Mouse (Mus musculus) CD8-positive naive resting alpha-beta T cell, adult 2 months (primary cell): ENCODE results near the gene Arhgef6.

Source experiments
- DNase-seq, 2 experiments: peaks; one replicate each; pipeline ENCODE4 v3.0.0; 2022; ENCODE audit warnings: low read depth in 2 of 2, low spot score in 2 of 2

Arhgef6 gene

GRCm38 (mm10) chrX:57304784-57305287 lies 33.7 kb downstream of the Arhgef6 start:
- peak; percentile 39 to 48 for DNase-seq

GRCm38 (mm10) chrX:57303188-57303878 lies 35.2 kb downstream of the Arhgef6 start:
- no peak for DNase-seq

GRCm38 (mm10) chrX:57298946-57299345 lies 39.6 kb downstream of the Arhgef6 start:
- no peak for DNase-seq

- DNase-seq: no peak
These were observed 50.1 kb downstream of the Arhgef6 start for GRCm38 (mm10) chrX:57288458-57288857.

- no peak for DNase-seq
These were observed 52.2 kb downstream of the Arhgef6 start for GRCm38 (mm10) chrX:57286281-57286680.

- DNase-seq: no peak
These were observed 56.3 kb downstream of the Arhgef6 start for GRCm38 (mm10) chrX:57282184-57282583.

- DNase-seq: no peak
These were observed 60.8 kb downstream of the Arhgef6 start for GRCm38 (mm10) chrX:57277560-57278335.

GRCm38 (mm10) chrX:57263515-57263914 lies 75.0 kb downstream of the Arhgef6 start:
- DNase-seq: no peak

- DNase-seq: peak; percentile 18 to 38
These were observed 77.8 kb downstream of the Arhgef6 start for GRCm38 (mm10) chrX:57260744-57261143.

- DNase-seq: peak; percentile 26 to 50
These were observed 85.0 kb downstream of the Arhgef6 start for GRCm38 (mm10) chrX:57253329-57254055.

- no peak for DNase-seq
These were observed 100.0 kb downstream of the Arhgef6 start for GRCm38 (mm10) chrX:57238572-57238971.

GRCm38 (mm10) chrX:57235982-57236381 lies 102.5 kb downstream of the Arhgef6 start:
- no peak for DNase-seq

GRCm38 (mm10) chrX:57233596-57233995 lies 104.9 kb downstream of the Arhgef6 start:
- no peak for DNase-seq

GRCm38 (mm10) chrX:57228178-57228577 lies 110.4 kb downstream of the Arhgef6 start:
- peak in 1 of 2 experiments; percentile 13 for DNase-seq

- DNase-seq: no peak
These were observed 115.2 kb downstream of the Arhgef6 start for GRCm38 (mm10) chrX:57223301-57223700.

GRCm38 (mm10) chrX:57221881-57222280 lies 116.6 kb downstream of the Arhgef6 start:
- DNase-seq: peak; percentile 18 to 51

- no peak for DNase-seq
These were observed 119.0 kb downstream of the Arhgef6 start for GRCm38 (mm10) chrX:57219563-57219962.

GRCm38 (mm10) chrX:57216271-57216670 lies 122.3 kb downstream of the Arhgef6 start:
- DNase-seq: no peak

GRCm38 (mm10) chrX:57215495-57215894 lies 123.0 kb downstream of the Arhgef6 start:
- no peak for DNase-seq

GRCm38 (mm10) chrX:57212862-57213261 lies 125.7 kb downstream of the Arhgef6 start:
- no peak for DNase-seq

- DNase-seq: no peak
These were observed 126.7 kb downstream of the Arhgef6 start, which contains the start of gene Cd40lg for GRCm38 (mm10) chrX:57211876-57212275. TSS of gene Cd40lg (plus strand) at chrX:57212143.
